Mouse (Mus musculus): ENCODE data around the gene Tmem185b.

- TF ChIP-seq CTCF (IDR thresholded peaks at IDR 0.05; ENCODE audit: insufficient read depth, low read depth, low read length), result no peak
- no peak for TF ChIP-seq POLR2A (IDR thresholded peaks at IDR 0.05; ENCODE audit: insufficient read depth, low read depth, low read length)
These were observed 31.9 kb downstream of the Tmem185b start for GRCm38 (mm10) chr1:119557641-119558395.

All from olfactory bulb, adult 2 months (tissue).